Mouse (Mus musculus) heart, postnatal 0 days (tissue): ENCODE data around the gene Mafg.

Experiments used
- CTCF ChIP-seq: IDR thresholded peaks from 2 replicates; pipeline ENCODE4 v1.5.1; 2016; ENCODE audit warnings: antibody characterized with exemption, control low read depth, low read depth
- EP300 ChIP-seq: IDR thresholded peaks from 2 replicates; pipeline ENCODE4 v1.6.1; 2016; ENCODE audit warnings: antibody characterized with exemption, low read depth

GRCm38 (mm10) chr11:120581490-120582267, 51.7 kb downstream of the Mafg start, which contains the start of gene Arhgdia:
- TF ChIP-seq CTCF (peak; percentile 38), EP300 (no peak)
